Mouse (Mus musculus) left cerebral cortex, postnatal 36 days (tissue): ENCODE measurements around the gene Ddx24. TPM values are rescaled to one million over a fixed set of nuclear protein-coding genes. Genes with fewer than 3 reads are reported as not detected.

Experiments
- DNase-seq, 2 experiments: peaks; one replicate each; pipeline ENCODE4 v3.0.0; 2021 to 2022; ENCODE audit warnings: low spot score in 2 of 2, mixed read lengths in 1 of 2
- intact Hi-C: fragments of 180-260 bp; cut with DNase I; formaldehyde crosslinking; loops from one replicate; pipeline ENCODE4 v1.15.1; 2025
- total RNA-seq, 2 experiments: library from RNA; stranded (reverse); gene quantifications; 2 replicates each; pipeline ENCODE4 v1.2.3; 2021

Gene Ddx24
- total RNA-seq, 2 experiments from 2014 or later, result 209 to 229 TPM

- intact Hi-C loops, result no loop called here
- DNase-seq, result peak in 1 of 2 experiments; percentile 26
Measured at GRCm38 (mm10) chr12:103358216-103358615, 67.4 kb downstream of the Ddx24 start.

Other genes with a start within 250 kb of the Ddx24 start
- 1 to 10 TPM; 6.6 to 6.9 TPM for gene Prima1, start 183.7 kb downstream of the Ddx24 start, total RNA-seq
- 1 to 10 TPM; 1.6 to 2.5 TPM for gene Fam181a, start 114.9 kb downstream of the Ddx24 start, total RNA-seq
- gene Asb2, start 69.8 kb downstream of the Ddx24 start, total RNA-seq, result 1 to 10 TPM; 2.8 to 4.0 TPM
- gene Otub2, start 37.1 kb downstream of the Ddx24 start, total RNA-seq, result 10 to 100 TPM; 31.1 to 38.6 TPM
- 1 to 10 TPM; 2.1 to 2.8 TPM for gene 9330161L09Rik, start 18.0 kb downstream of the Ddx24 start, total RNA-seq
- 10 to 100 TPM; 59.2 to 69.4 TPM for gene Ifi27, start 8.4 kb upstream of the Ddx24 start, total RNA-seq
- gene Ifi27l2a, start 17.9 kb upstream of the Ddx24 start, total RNA-seq, result 1 to 10 TPM; 1.1 to 4.1 TPM
- gene Ifi27l2b, start 31.4 kb upstream of the Ddx24 start, total RNA-seq, result not detected
- 10 to 100 TPM; 23.4 to 25.1 TPM for gene Ppp4r4, start 106.5 kb upstream of the Ddx24 start, total RNA-seq
- not detected for gene Serpina10, start 205.6 kb upstream of the Ddx24 start, total RNA-seq
- gene Serpina6, start 231.4 kb upstream of the Ddx24 start, total RNA-seq, result not detected